In genomic region chr15:99874612-99875333, GRCm38 (mm10) we compare ENCODE assay signal across 8 mouse cellular contexts. TPM values are rescaled to one million over a fixed set of nuclear protein-coding genes. Genes with fewer than 3 reads are reported as not detected.
DNase-seq lines count a peak whose midpoint lies in the region; ATAC-seq and TF ChIP-seq lines count a peak whose summit lies in the region.

No protein-coding gene starts in this region.

- peak; percentile 58 for ATAC-seq in forebrain, embryonic 12.5 days (ENCODE audit: low FRiP score)
- peak; percentile 82 for ATAC-seq in intestine, embryonic 15.5 days
- peak; percentile 44 for ATAC-seq in liver, postnatal 0 days

- TF ChIP-seq POLR2A in small intestine, adult 2 months (IDR thresholded peaks at IDR 0.05; ENCODE audit: low read depth, low read length) = no peak

- no peaks in the 10 kb centered on the region for H3K36me3 ChIP-seq in forebrain, embryonic 12.5 days (replicated peaks)
- H3K36me3 ChIP-seq in intestine, embryonic 15.5 days = peaks cover 3% of the 10 kb centered on the region; the same call in 1 of the 2 replicates
- H3K36me3 ChIP-seq in liver, postnatal 0 days (replicated peaks; ENCODE audit: insufficient read depth, low read length) = no peaks in the 10 kb centered on the region
- H3K36me3 ChIP-seq in small intestine, adult 2 months (ENCODE audit: control insufficient read depth, insufficient read depth, low read length) = 0 out of 2 replicates have a peak, but pooled peaks cover 3% of the 10 kb centered on the region

- H3K4me3 ChIP-seq in gastrocnemius, adult 2 months = peak overlapping the region; percentile 88
- peak overlapping the region; percentile 72 for H3K4me3 ChIP-seq in forebrain, embryonic 12.5 days (replicated peaks)
- peak overlapping the region; percentile 79 for H3K4me3 ChIP-seq in intestine, embryonic 15.5 days (replicated peaks)
- peak overlapping the region; percentile 57 for H3K4me3 ChIP-seq in liver, postnatal 0 days (ENCODE audit: low read depth, low read length)
- H3K4me3 ChIP-seq in small intestine, adult 2 months (ENCODE audit: low read depth, low read length) = peak overlapping the region; percentile 92

- intact Hi-C loops in gastrocnemius, adult 2 months (cut with DNase I) = no loop called here

- TF ChIP-seq EP300 in liver, postnatal 0 days (IDR thresholded peaks at IDR 0.05; ENCODE audit: low read depth) = no peak

- WGBS in forebrain, embryonic 12.5 days = 4% methylated on average over 30 of the region's 30 CpGs
- WGBS in intestine, embryonic 15.5 days = 4% methylated on average over 30 of the region's 30 CpGs
- WGBS in liver, postnatal 0 days (ENCODE audit: insufficient replicate concordance) = 5% methylated on average over 25 of the region's 30 CpGs
- 1% methylated on average over 30 of the region's 30 CpGs for WGBS in small intestine, adult 2 months

- no peak for TF ChIP-seq CTCF in gastrocnemius, adult 2 months (IDR thresholded peaks at IDR 0.05)
- TF ChIP-seq CTCF in liver, postnatal 0 days (IDR thresholded peaks at IDR 0.05; ENCODE audit: low read depth) = no peak
- TF ChIP-seq CTCF in small intestine, adult 2 months (IDR thresholded peaks at IDR 0.05; ENCODE audit: extremely low read depth, insufficient read length, insufficient replicate concordance, low read depth, low read length) = no peak

- peak overlapping the region; percentile 88 for H3K27ac ChIP-seq in gastrocnemius, adult 2 months
- 0 out of 2 replicates have a peak overlapping the region, but pooled peaks have one; percentile 3 for H3K27ac ChIP-seq in forebrain, embryonic 12.5 days
- peak overlapping the region; percentile 91 for H3K27ac ChIP-seq in intestine, embryonic 15.5 days
- H3K27ac ChIP-seq in liver, postnatal 0 days (ENCODE audit: low read depth) = peak overlapping the region; percentile 44; the same call in 1 of the 2 replicates
- H3K27ac ChIP-seq in small intestine, adult 2 months (ENCODE audit: insufficient read depth, low read depth, low read length) = peak overlapping the region; percentile 93

- H3K9ac ChIP-seq in forebrain, embryonic 12.5 days = peak overlapping the region; percentile 71
- H3K9ac ChIP-seq in intestine, embryonic 15.5 days = peak overlapping the region; percentile 83
- H3K9ac ChIP-seq in liver, postnatal 0 days (replicated peaks) = peak overlapping the region; percentile 59

- no peaks in the 10 kb centered on the region for H3K27me3 ChIP-seq in forebrain, embryonic 12.5 days
- no peaks in the 10 kb centered on the region for H3K27me3 ChIP-seq in intestine, embryonic 15.5 days (replicated peaks)
- H3K27me3 ChIP-seq in liver, postnatal 0 days (ENCODE audit: insufficient read depth, low read length) = no peaks in the 10 kb centered on the region
- no peaks in the 10 kb centered on the region for H3K27me3 ChIP-seq in small intestine, adult 2 months (ENCODE audit: control insufficient read depth, insufficient read depth, low read length)

- H3K4me1 ChIP-seq in forebrain, embryonic 12.5 days = peaks cover 19% of the 10 kb centered on the region
- H3K4me1 ChIP-seq in intestine, embryonic 15.5 days (replicated peaks) = no peaks in the 10 kb centered on the region
- H3K4me1 ChIP-seq in liver, postnatal 0 days (ENCODE audit: insufficient read depth) = peaks cover 25% of the 10 kb centered on the region
- H3K4me1 ChIP-seq in small intestine, adult 2 months (ENCODE audit: control insufficient read depth, insufficient read depth, insufficient read length, low read length) = peaks cover 6% of the 10 kb centered on the region; the same call in 1 of the 2 replicates

- no peaks in the 10 kb centered on the region for H3K9me3 ChIP-seq in forebrain, embryonic 12.5 days
- H3K9me3 ChIP-seq in intestine, embryonic 15.5 days = no peaks in the 10 kb centered on the region
- H3K9me3 ChIP-seq in liver, postnatal 0 days (ENCODE audit: low read length) = no peaks in the 10 kb centered on the region

- peak overlapping the region; percentile 96 for H3K4me2 ChIP-seq in forebrain, embryonic 12.5 days
- H3K4me2 ChIP-seq in intestine, embryonic 15.5 days (replicated peaks) = peak overlapping the region; percentile 94
- H3K4me2 ChIP-seq in liver, postnatal 0 days (ENCODE audit: low read depth, low read length) = peak overlapping the region; percentile 90

- peak; percentile 46 for DNase-seq in gastrocnemius, adult 2 months
- DNase-seq in gastrocnemius, postnatal 25 days = no peak
- DNase-seq in adipocyte (ENCODE audit: low spot score) = peak; percentile 32
- DNase-seq in liver, postnatal 0 days = no peak
- DNase-seq in spleen, postnatal 36 days (ENCODE audit: low spot score in 2 of 2) = no peak

RNA-seq across cellular contexts. Expression of gene Lima1, which starts 0.5 kb away (rescaled TPM):
- 1 to 10 TPM; 7.9 to 9.8 TPM for total RNA-seq in gastrocnemius, adult 2 months (2021)
- total RNA-seq in gastrocnemius, postnatal 25 days (2021) = 10 to 100 TPM; 10.9 to 12.0 TPM
- 41.0 and 47.5 TPM in 2 replicates for polyA plus RNA-seq in forebrain, embryonic 12.5 days (2016; fragmentation: Nextera tagmentation; extraction: Ambion mirVana)
- 86.5 and 96.4 TPM in 2 replicates for polyA plus RNA-seq in intestine, embryonic 15.5 days (2015; fragmentation: Nextera tagmentation; extraction: Ambion mirVana)
- 14.8 and 15.0 TPM in 2 replicates for polyA plus RNA-seq in liver, postnatal 0 days (2015; fragmentation: Nextera tagmentation; extraction: Ambion mirVana)
- 26.1 and 47.7 TPM in 2 replicates for polyA plus RNA-seq in small intestine, adult 2 months (2012; rRNA removed)

Comparison
In these comparisons a context has a peak if more than half of its experiments do, and no peak if none do; other contexts are left out.
1. DNase-seq: peak in gastrocnemius, adult 2 months (single experiment) and adipocyte (single experiment); none in gastrocnemius, postnatal 25 days (single experiment), liver, postnatal 0 days (single experiment) and spleen, postnatal 36 days (0 of 2).
2. H3K27ac ChIP-seq: peak in every context shown above with its lines; median percentile 93 in small intestine, adult 2 months; 91 in intestine, embryonic 15.5 days; 88 in gastrocnemius, adult 2 months; 44 in liver, postnatal 0 days; 3 in forebrain, embryonic 12.5 days.
3. Peak in every context shown above with its lines, with median percentiles within 50 percentile points of each other: H3K4me3 ChIP-seq, ATAC-seq, H3K4me2 ChIP-seq and H3K9ac ChIP-seq.